Mouse (Mus musculus) hindbrain, embryonic 10.5 days (tissue): ENCODE results near the gene Tshz3. TPM values are rescaled to one million over a fixed set of nuclear protein-coding genes. Genes with fewer than 3 reads are reported as not detected.

Experiments
- DNase-seq: peaks from one replicate; pipeline ENCODE4 v3.0.0-alpha.2; 2017; ENCODE audit warnings: low spot score
- H3K27ac ChIP-seq: fragments of 300-500 bp; sonication (generic); 2 replicates; pipeline ENCODE4 v1.5.1; 2016; ENCODE audit warnings: mild to moderate bottlenecking, moderate library complexity
- H3K27me3 ChIP-seq: fragments of 300-500 bp; sonication (generic); 2 replicates; pipeline ENCODE4 v1.6.1; 2016; ENCODE audit warnings: mild to moderate bottlenecking; ENCODE audit not compliant: poor library complexity, insufficient read depth, severe bottlenecking
- H3K36me3 ChIP-seq: fragments of 300-500 bp; sonication (generic); 2 replicates; pipeline ENCODE4 v1.6.1; 2016; ENCODE audit warnings: mild to moderate bottlenecking, moderate library complexity
- H3K4me1 ChIP-seq: fragments of 300-500 bp; sonication (generic); replicated peaks from 2 replicates; pipeline ENCODE4 v1.6.1; 2016; ENCODE audit warnings: mild to moderate bottlenecking
- H3K4me3 ChIP-seq: fragments of 300-500 bp; sonication (generic); 2 replicates; pipeline ENCODE4 v1.5.1; 2016; ENCODE audit warnings: mild to moderate bottlenecking, moderate library complexity
- H3K9me3 ChIP-seq: fragments of 300-500 bp; sonication (generic); 2 replicates; pipeline ENCODE4 v1.6.1; 2016; ENCODE audit warnings: mild to moderate bottlenecking, moderate library complexity
- WGBS: fragments of 180-500 bp; shearing (Covaris S2); methylation state at CpG from one replicate; pipeline ENCODE4 v1.1.7; 2016; 5-methylcytosine and 5-hydroxymethylcytosine counted together
- polyA plus RNA-seq: library from polyadenylated mRNA; unstranded; fragments of >200 nt; fragmentation: Nextera tagmentation; extraction: Ambion mirVana; gene quantifications from 2 replicates; pipeline ENCODE4 v1.2.1, GENCODE M21; 2016

Gene Tshz3
- polyA plus RNA-seq, 1 experiment from 2014 or later: 9.1 TPM

- Histone ChIP-seq H3K4me1 (peaks cover 24% of the 10 kb centered on the region), H3K36me3 (no peaks in the 10 kb centered on the region), H3K27me3 (peaks cover 74% of the 10 kb centered on the region), H3K4me3 (no peak overlapping the region), H3K9me3 (no peaks in the 10 kb centered on the region), H3K27ac (no peak overlapping the region)
- WGBS: 67% methylated on average over 7 of the region's 7 CpGs
- DNase-seq: no peak
These were observed 8.7 kb upstream of the Tshz3 start for GRCm38 (mm10) chr7:36689049-36689793.

GRCm38 (mm10) chr7:36690551-36690950, 7.4 kb upstream of the Tshz3 start:
- WGBS: under 1% methylated on average over 19 of the region's 19 CpGs
- no peak overlapping the region; the same call in 1 of the 2 replicates for H3K4me3 ChIP-seq
- peak; percentile 50 for DNase-seq
- H3K4me1 ChIP-seq: peaks cover 37% of the 10 kb centered on the region
- H3K9me3 ChIP-seq: no peaks in the 10 kb centered on the region
- H3K36me3 ChIP-seq: no peaks in the 10 kb centered on the region
- peaks cover 87% of the 10 kb centered on the region for H3K27me3 ChIP-seq
- no peak overlapping the region for H3K27ac ChIP-seq

- DNase-seq: peak; percentile 33
- WGBS: 2% methylated on average over 14 of the region's 14 CpGs
- H3K9me3 ChIP-seq: no peaks in the 10 kb centered on the region
- H3K36me3 ChIP-seq: no peaks in the 10 kb centered on the region
- no peak overlapping the region for H3K4me3 ChIP-seq
- no peak overlapping the region for H3K27ac ChIP-seq
- H3K27me3 ChIP-seq: peaks cover 83% of the 10 kb centered on the region
- peaks cover 48% of the 10 kb centered on the region for H3K4me1 ChIP-seq
These were observed 6.3 kb upstream of the Tshz3 start for GRCm38 (mm10) chr7:36691617-36692016.

- DNase-seq: peak; percentile 21
- Histone ChIP-seq H3K27me3 (peaks cover 83% of the 10 kb centered on the region), H3K27ac (no peak overlapping the region), H3K4me1 (peaks cover 56% of the 10 kb centered on the region), H3K9me3 (no peaks in the 10 kb centered on the region), H3K36me3 (no peaks in the 10 kb centered on the region), H3K4me3 (no peak overlapping the region)
- WGBS: 2% methylated on average over 5 of the region's 5 CpGs
These were observed 5.5 kb upstream of the Tshz3 start for GRCm38 (mm10) chr7:36692381-36692780.

- no peaks in the 10 kb centered on the region for H3K9me3 ChIP-seq
- WGBS: 14% methylated on average over 3 of the region's 3 CpGs
- no peak for DNase-seq
These were observed 4.8 kb upstream of the Tshz3 start for GRCm38 (mm10) chr7:36693081-36693480.

GRCm38 (mm10) chr7:36694642-36695191, 3.2 kb upstream of the Tshz3 start:
- Histone ChIP-seq H3K36me3 (no peaks in the 10 kb centered on the region), H3K4me1 (peaks cover 76% of the 10 kb centered on the region), H3K9me3 (no peaks in the 10 kb centered on the region), H3K27ac (no peak overlapping the region), H3K27me3 (peaks cover 70% of the 10 kb centered on the region), H3K4me3 (peak overlapping the region; percentile 87)
- 5% methylated on average over 7 of the region's 7 CpGs for WGBS
- DNase-seq: no peak

More at GRCm38 (mm10) chr7:36693081-36693480, 4.8 kb upstream of the Tshz3 start:
- peaks cover 79% of the 10 kb centered on the region for H3K27me3 ChIP-seq
- H3K4me1 ChIP-seq: peaks cover 61% of the 10 kb centered on the region
- H3K4me3 ChIP-seq: no peak overlapping the region
- no peaks in the 10 kb centered on the region for H3K36me3 ChIP-seq
- no peak overlapping the region for H3K27ac ChIP-seq

GRCm38 (mm10) chr7:36695276-36695675, 2.6 kb upstream of the Tshz3 start:
- peaks cover 69% of the 10 kb centered on the region for H3K27me3 ChIP-seq
- peak overlapping the region; percentile 87 for H3K4me3 ChIP-seq
- no peaks in the 10 kb centered on the region for H3K36me3 ChIP-seq
- under 1% methylated on average over 25 of the region's 25 CpGs for WGBS
- no peaks in the 10 kb centered on the region for H3K9me3 ChIP-seq
- peaks cover 82% of the 10 kb centered on the region for H3K4me1 ChIP-seq
- DNase-seq: peak; percentile 67
- H3K27ac ChIP-seq: peak overlapping the region; percentile 94

GRCm38 (mm10) chr7:36695791-36696241, 2.1 kb upstream of the Tshz3 start:
- H3K36me3 ChIP-seq: no peaks in the 10 kb centered on the region
- peak; percentile 75 for DNase-seq
- peak overlapping the region; percentile 87 for H3K4me3 ChIP-seq
- WGBS: under 1% methylated on average over 42 of the region's 42 CpGs
- peak overlapping the region; percentile 94 for H3K27ac ChIP-seq
- peaks cover 82% of the 10 kb centered on the region for H3K4me1 ChIP-seq
- H3K9me3 ChIP-seq: no peaks in the 10 kb centered on the region
- peaks cover 69% of the 10 kb centered on the region for H3K27me3 ChIP-seq

- peak overlapping the region; percentile 94 for H3K27ac ChIP-seq
- H3K4me3 ChIP-seq: peak overlapping the region; percentile 87
- under 1% methylated on average over 62 of the region's 62 CpGs for WGBS
- peak; percentile 85 for DNase-seq
- no peaks in the 10 kb centered on the region for H3K36me3 ChIP-seq
- peaks cover 67% of the 10 kb centered on the region for H3K27me3 ChIP-seq
- H3K4me1 ChIP-seq: peaks cover 78% of the 10 kb centered on the region
- H3K9me3 ChIP-seq: no peaks in the 10 kb centered on the region
These were observed 1.4 kb upstream of the Tshz3 start for GRCm38 (mm10) chr7:36696406-36697117.

GRCm38 (mm10) chr7:36697118-36697855, 631 bp upstream of the Tshz3 start:
- Histone ChIP-seq H3K4me3 (peak overlapping the region; percentile 87), H3K36me3 (no peaks in the 10 kb centered on the region), H3K27ac (peak overlapping the region; percentile 94), H3K9me3 (no peaks in the 10 kb centered on the region), H3K27me3 (peaks cover 64% of the 10 kb centered on the region), H3K4me1 (peaks cover 72% of the 10 kb centered on the region)
- under 1% methylated on average over 49 of the region's 62 CpGs for WGBS
- DNase-seq: peak; percentile 84

GRCm38 (mm10) chr7:36698589-36698946, 650 bp downstream of the Tshz3 start:
- Histone ChIP-seq H3K36me3 (no peaks in the 10 kb centered on the region), H3K9me3 (no peaks in the 10 kb centered on the region), H3K4me3 (peak overlapping the region; percentile 87), H3K27me3 (peaks cover 54% of the 10 kb centered on the region), H3K27ac (peak overlapping the region; percentile 94), H3K4me1 (peaks cover 69% of the 10 kb centered on the region)
- DNase-seq: no peak
- WGBS: under 1% methylated on average over 16 of the region's 16 CpGs
